Mouse (Mus musculus): Measurements from ENCODE around the gene Ptprt.
"Not testable (repeated sequence)": the region's sequence is repeated elsewhere in the genome, so short reads cannot be mapped to it uniquely, and the experiment has no call there.

Gene Ptprt

GRCm38 (mm10) chr2:162219507-162219906 is 441.4 kb downstream of the Ptprt start:
- intact Hi-C loops (cut with DNase I): no loop called here

- intact Hi-C loops (cut with DNase I): no loop called here
These were observed 443.1 kb downstream of the Ptprt start for GRCm38 (mm10) chr2:162217896-162218295.

GRCm38 (mm10) chr2:162212397-162212796 is 448.6 kb downstream of the Ptprt start:
- intact Hi-C loops (cut with DNase I): no loop called here

GRCm38 (mm10) chr2:162210564-162210963 is 450.4 kb downstream of the Ptprt start:
- intact Hi-C loops (cut with DNase I): no loop called here

- intact Hi-C loops (cut with DNase I): no loop called here
These were observed 463.6 kb downstream of the Ptprt start for GRCm38 (mm10) chr2:162197316-162197715.

GRCm38 (mm10) chr2:162182621-162183475 is 478.1 kb downstream of the Ptprt start:
- intact Hi-C loops (cut with DNase I): no loop called here

- intact Hi-C loops (cut with DNase I): no loop called here
These were observed 479.1 kb downstream of the Ptprt start for GRCm38 (mm10) chr2:162181826-162182225.

GRCm38 (mm10) chr2:162172529-162172928 is 488.4 kb downstream of the Ptprt start:
- intact Hi-C loops (cut with DNase I): no loop called here

- intact Hi-C loops (cut with DNase I): no loop called here
These were observed 519.0 kb downstream of the Ptprt start for GRCm38 (mm10) chr2:162141845-162142411.

- intact Hi-C loops (cut with DNase I): not testable (repeated sequence)
These were observed 524.8 kb downstream of the Ptprt start for GRCm38 (mm10) chr2:162136176-162136575.

- intact Hi-C loops (cut with DNase I): no loop called here
These were observed 529.2 kb downstream of the Ptprt start for GRCm38 (mm10) chr2:162131607-162132304.

- intact Hi-C loops (cut with DNase I): no loop called here
These were observed 531.1 kb downstream of the Ptprt start for GRCm38 (mm10) chr2:162129896-162130295.

GRCm38 (mm10) chr2:162118041-162118440 is 542.9 kb downstream of the Ptprt start:
- intact Hi-C loops (cut with DNase I): no loop called here

GRCm38 (mm10) chr2:162082391-162082790 is 578.6 kb downstream of the Ptprt start:
- intact Hi-C loops (cut with DNase I): no loop called here

- intact Hi-C loops (cut with DNase I): no loop called here
These were observed 580.1 kb downstream of the Ptprt start for GRCm38 (mm10) chr2:162080717-162081398.

- intact Hi-C loops (cut with DNase I): no loop called here
These were observed 582.2 kb downstream of the Ptprt start for GRCm38 (mm10) chr2:162078571-162079280.

GRCm38 (mm10) chr2:162052816-162053215 is 608.1 kb downstream of the Ptprt start:
- intact Hi-C loops (cut with DNase I): no loop called here

GRCm38 (mm10) chr2:162050198-162050597 is 610.7 kb downstream of the Ptprt start:
- intact Hi-C loops (cut with DNase I): no loop called here

GRCm38 (mm10) chr2:162035615-162036014 is 625.3 kb downstream of the Ptprt start:
- intact Hi-C loops (cut with DNase I): no loop called here

GRCm38 (mm10) chr2:162031636-162032035 is 629.3 kb downstream of the Ptprt start:
- intact Hi-C loops (cut with DNase I): no loop called here

- intact Hi-C loops (cut with DNase I): no loop called here
These were observed 659.9 kb downstream of the Ptprt start for GRCm38 (mm10) chr2:162001016-162001415.

All from adrenal gland (tissue).